Mouse (Mus musculus) forelimb bud, embryonic 11.5 days (tissue): ENCODE measurements around the gene Kalrn.

Source experiments
- DNase-seq: peaks from one replicate; pipeline ENCODE4 v3.0.0-alpha.2; 2012; ENCODE audit warnings: low read depth, low spot score

The Kalrn gene

GRCm38 (mm10) chr16:34192959-34193842 lies 380.1 kb downstream of the Kalrn start:
- peak; percentile 65 for DNase-seq

GRCm38 (mm10) chr16:34184721-34185120 lies 388.6 kb downstream of the Kalrn start:
- DNase-seq, result no peak

GRCm38 (mm10) chr16:34183186-34183585 lies 390.1 kb downstream of the Kalrn start:
- no peak for DNase-seq

GRCm38 (mm10) chr16:34175625-34176024 lies 397.7 kb downstream of the Kalrn start:
- no peak for DNase-seq

GRCm38 (mm10) chr16:34172572-34173181 lies 400.7 kb downstream of the Kalrn start:
- no peak for DNase-seq

GRCm38 (mm10) chr16:34167042-34167441 lies 406.3 kb downstream of the Kalrn start:
- DNase-seq, result no peak

GRCm38 (mm10) chr16:34163086-34163485 lies 410.2 kb downstream of the Kalrn start:
- no peak for DNase-seq

GRCm38 (mm10) chr16:34159576-34159975 lies 413.8 kb downstream of the Kalrn start:
- DNase-seq, result no peak

- DNase-seq, result no peak
Observed at GRCm38 (mm10) chr16:34157386-34158135, 415.8 kb downstream of the Kalrn start.

- no peak for DNase-seq
Observed at GRCm38 (mm10) chr16:34155696-34156095, 417.6 kb downstream of the Kalrn start.

- no peak for DNase-seq
Observed at GRCm38 (mm10) chr16:34154903-34155302, 418.4 kb downstream of the Kalrn start.

- DNase-seq, result no peak
Observed at GRCm38 (mm10) chr16:34151528-34152071, 421.7 kb downstream of the Kalrn start.

GRCm38 (mm10) chr16:34141670-34142069 lies 431.7 kb downstream of the Kalrn start:
- DNase-seq, result no peak

- DNase-seq, result no peak
Observed at GRCm38 (mm10) chr16:34135074-34135473, 438.3 kb downstream of the Kalrn start.

- no peak for DNase-seq
Observed at GRCm38 (mm10) chr16:34134628-34135027, 438.7 kb downstream of the Kalrn start.

GRCm38 (mm10) chr16:34125595-34125994 lies 447.7 kb downstream of the Kalrn start:
- DNase-seq, result peak; percentile 87

GRCm38 (mm10) chr16:34122486-34122885 lies 450.8 kb downstream of the Kalrn start:
- no peak for DNase-seq

GRCm38 (mm10) chr16:34121288-34121687 lies 452.0 kb downstream of the Kalrn start:
- DNase-seq, result no peak

GRCm38 (mm10) chr16:34120801-34121201 lies 452.5 kb downstream of the Kalrn start:
- no peak for DNase-seq

- no peak for DNase-seq
Observed at GRCm38 (mm10) chr16:34119844-34120243, 453.5 kb downstream of the Kalrn start.

- peak; percentile 35 for DNase-seq
Observed at GRCm38 (mm10) chr16:34119370-34119769, 454.0 kb downstream of the Kalrn start.

GRCm38 (mm10) chr16:34114665-34115064 lies 458.7 kb downstream of the Kalrn start:
- DNase-seq, result peak; percentile 76
